Mouse (Mus musculus) cerebellum, adult 2 months (tissue): ENCODE measurements around the gene Zbtb45.

ENCODE experiments used
- CTCF ChIP-seq: fragments of 200-500 bp; IDR thresholded peaks from 2 replicates; pipeline ENCODE4 v1.5.1; 2011; ENCODE audit warnings: low read depth, mild to moderate bottlenecking, control low read depth, low read length, moderate library complexity, borderline replicate concordance; ENCODE audit not compliant: insufficient read depth
- POLR2A ChIP-seq: fragments of 200-500 bp; IDR thresholded peaks from 2 replicates; pipeline ENCODE4 v1.6.1; 2011; ENCODE audit warnings: low read length, control low read depth, borderline replicate concordance; ENCODE audit not compliant: insufficient read depth

DNA sequence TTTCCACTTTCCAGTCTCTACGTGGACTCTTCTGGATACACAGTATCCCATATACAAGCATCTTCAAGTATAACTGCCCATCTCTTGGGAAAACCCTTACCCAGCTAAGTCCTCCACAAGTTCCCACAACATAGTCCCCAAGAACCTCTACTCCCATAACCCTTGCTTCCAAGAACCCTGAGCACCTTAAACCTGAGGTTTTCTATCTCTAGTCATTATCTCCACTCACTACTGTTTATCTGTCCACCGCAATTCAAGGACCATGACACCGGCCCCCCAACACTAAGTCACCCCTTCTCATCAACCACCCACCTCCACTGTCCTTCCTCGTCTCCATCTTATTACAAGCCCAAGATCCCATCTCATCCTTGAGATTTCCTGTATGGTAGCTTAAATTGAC is 27.0 kb upstream of the Zbtb45 start:
- TF ChIP-seq CTCF (no peak), POLR2A (no peak)
